Mouse (Mus musculus) hematopoietic stem cell, adult 5-6 weeks (primary cell): ENCODE data around the gene Slc24a3. TPM values are rescaled to one million over a fixed set of nuclear protein-coding genes. Genes with fewer than 3 reads are reported as not detected.
A peak's percentile ranks its signal among the peaks of the same experiment; 100 is the strongest.

Experiments
- ATAC-seq, 2 experiments: fragments of 125-278 bp in 1 of 2; replicated peaks in 1 of 2; 2 replicates each; pipeline ENCODE4 v1.8.0; 2016 to 2017; ENCODE audit warnings: inconsistent platforms in 2 of 2, mild to moderate bottlenecking in 2 of 2, moderate number of reproducible peaks in 2 of 2, low read depth in 1 of 2, moderate TSS enrichment in 1 of 2; ENCODE audit not compliant: low FRiP score in 2 of 2, poor library complexity in 2 of 2, severe bottlenecking in 2 of 2, insufficient read depth in 1 of 2, low TSS enrichment in 1 of 2
- total RNA-seq: library from RNA; stranded (forward); fragments of 172-1452, 232-1000 nt; gene quantifications from 2 replicates; pipeline ENCODE4 v1.2.3, GENCODE M21; 2017

The Slc24a3 gene
- total RNA-seq, 1 experiment from 2014 or later: 1.0 TPM

- ATAC-seq: no peak
These were observed 496.3 kb downstream of the Slc24a3 start for GRCm38 (mm10) chr2:145663899-145664298.

- ATAC-seq: no peak
These were observed 496.8 kb downstream of the Slc24a3 start for GRCm38 (mm10) chr2:145664311-145664710.

- no peak for ATAC-seq
These were observed 500.6 kb downstream of the Slc24a3 start for GRCm38 (mm10) chr2:145668135-145668534.

- ATAC-seq: no peak
These were observed 502.6 kb downstream of the Slc24a3 start for GRCm38 (mm10) chr2:145670131-145670530.

- peak in 1 of 2 experiments; percentile 1; a peak in 1 of 4 replicates for ATAC-seq
These were observed 507.1 kb downstream of the Slc24a3 start for GRCm38 (mm10) chr2:145674496-145675141.

- ATAC-seq: peak; percentile 76 to 77
These were observed 507.7 kb downstream of the Slc24a3 start, which contains the start of gene Rin2 for GRCm38 (mm10) chr2:145675142-145675755. TSS of gene Rin2 (plus strand) at chr2:145675215.

GRCm38 (mm10) chr2:145675756-145676543, 508.4 kb downstream of the Slc24a3 start:
- peak; percentile 34 to 43 for ATAC-seq

GRCm38 (mm10) chr2:145676544-145676925, 509.0 kb downstream of the Slc24a3 start:
- no peak for ATAC-seq

GRCm38 (mm10) chr2:145676936-145677335, 509.4 kb downstream of the Slc24a3 start:
- no peak for ATAC-seq

GRCm38 (mm10) chr2:145680141-145680540, 512.6 kb downstream of the Slc24a3 start:
- no peak for ATAC-seq

- no peak for ATAC-seq
These were observed 513.2 kb downstream of the Slc24a3 start for GRCm38 (mm10) chr2:145680762-145681161.

GRCm38 (mm10) chr2:145681626-145682025, 514.1 kb downstream of the Slc24a3 start:
- ATAC-seq: no peak

- ATAC-seq: no peak
These were observed 515.4 kb downstream of the Slc24a3 start for GRCm38 (mm10) chr2:145682924-145683323.

GRCm38 (mm10) chr2:145683536-145683935, 516.0 kb downstream of the Slc24a3 start:
- ATAC-seq: no peak

- no peak for ATAC-seq
These were observed 516.6 kb downstream of the Slc24a3 start for GRCm38 (mm10) chr2:145684151-145684550.

GRCm38 (mm10) chr2:145684891-145685290, 517.3 kb downstream of the Slc24a3 start:
- peak in 1 of 2 experiments; percentile 61; a peak in 2 of 4 replicates for ATAC-seq

GRCm38 (mm10) chr2:145686017-145686416, 518.5 kb downstream of the Slc24a3 start:
- no peak for ATAC-seq

GRCm38 (mm10) chr2:145691367-145692009, 523.9 kb downstream of the Slc24a3 start:
- ATAC-seq: peak in 1 of 2 experiments; percentile 51; a peak in 1 of 4 replicates
